Mouse (Mus musculus): ENCODE data around the gene Cpeb4. TPM values are rescaled to one million over a fixed set of nuclear protein-coding genes. Genes with fewer than 3 reads are reported as not detected.
A peak's percentile ranks its signal among the peaks of the same experiment; 100 is the strongest.
"Not testable (repeated sequence)": the region's sequence is repeated elsewhere in the genome, so short reads cannot be mapped to it uniquely, and the experiment has no call there.

Gene Cpeb4
- polyA plus RNA-seq, 1 experiment from 2014 or later: 7.1 TPM

DNA sequence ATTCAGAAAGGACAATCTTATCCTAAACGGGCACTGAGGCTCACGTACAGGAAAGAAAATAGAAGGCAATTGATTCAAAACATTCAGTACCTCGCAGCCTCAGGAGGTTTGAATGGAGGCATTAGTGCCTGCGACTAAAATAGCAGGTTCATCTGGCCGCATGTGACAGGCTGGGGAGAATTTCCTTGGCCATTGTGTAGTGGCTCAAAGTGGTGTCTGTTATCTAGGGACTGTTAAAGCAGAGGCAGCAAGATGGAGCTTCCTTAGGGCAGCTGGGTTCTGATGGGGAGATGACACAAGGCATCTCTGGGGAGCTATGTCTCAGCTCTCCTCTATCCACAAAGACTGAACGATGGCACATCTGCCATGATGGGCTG lies 32.9 kb upstream of the Cpeb4 start:
- H3K9me3 ChIP-seq (replicated peaks; ENCODE audit: control insufficient read depth, low read length): no peaks in the 10 kb centered on the region
- DNase-seq (ENCODE audit: low spot score) (no peak), ATAC-seq (replicated peaks; ENCODE audit: insufficient number of reproducible peaks, low FRiP score, low TSS enrichment, low read depth) (peak; percentile 50; the same call in 1 of the 2 replicates)
- no peak overlapping the region for H3K9ac ChIP-seq (replicated peaks; ENCODE audit: low read length)
- H3K27ac ChIP-seq (replicated peaks; ENCODE audit: low read depth, low read length): no peak overlapping the region
- H3K4me2 ChIP-seq (ENCODE audit: low read depth, low read length): no peak overlapping the region
- 45% methylated on average over 6 of the region's 6 CpGs for WGBS
- no peaks in the 10 kb centered on the region for H3K4me1 ChIP-seq (ENCODE audit: control insufficient read depth, insufficient read depth, low read length)
- no peak overlapping the region for H3K4me3 ChIP-seq (ENCODE audit: low read depth, low read length)
- H3K36me3 ChIP-seq (replicated peaks; ENCODE audit: control insufficient read depth, insufficient read depth, low read depth, low read length): no peaks in the 10 kb centered on the region
- H3K27me3 ChIP-seq (ENCODE audit: control insufficient read depth, insufficient read depth, low read length): no peaks in the 10 kb centered on the region

- no peak overlapping the region for H3K4me3 ChIP-seq (ENCODE audit: low read depth, low read length)
- H3K4me2 ChIP-seq (ENCODE audit: low read depth, low read length): no peak overlapping the region
- no peak overlapping the region for H3K27ac ChIP-seq (replicated peaks; ENCODE audit: low read depth, low read length)
- no peak overlapping the region for H3K9ac ChIP-seq (replicated peaks; ENCODE audit: low read length)
- H3K4me1 ChIP-seq (ENCODE audit: control insufficient read depth, insufficient read depth, low read length): no peaks in the 10 kb centered on the region
- H3K9me3 ChIP-seq (replicated peaks; ENCODE audit: control insufficient read depth, low read length): no peaks in the 10 kb centered on the region
- no peak for ATAC-seq (replicated peaks; ENCODE audit: insufficient number of reproducible peaks, low FRiP score, low TSS enrichment, low read depth)
- 85% methylated on average over 5 of the region's 5 CpGs for WGBS
- no peaks in the 10 kb centered on the region for H3K36me3 ChIP-seq (replicated peaks; ENCODE audit: control insufficient read depth, insufficient read depth, low read depth, low read length)
- no peaks in the 10 kb centered on the region for H3K27me3 ChIP-seq (ENCODE audit: control insufficient read depth, insufficient read depth, low read length)
- DNase-seq (ENCODE audit: low spot score): no peak
These were observed 29.6 kb upstream of the Cpeb4 start for GRCm38 (mm10) chr11:31842171-31842959.

DNA sequence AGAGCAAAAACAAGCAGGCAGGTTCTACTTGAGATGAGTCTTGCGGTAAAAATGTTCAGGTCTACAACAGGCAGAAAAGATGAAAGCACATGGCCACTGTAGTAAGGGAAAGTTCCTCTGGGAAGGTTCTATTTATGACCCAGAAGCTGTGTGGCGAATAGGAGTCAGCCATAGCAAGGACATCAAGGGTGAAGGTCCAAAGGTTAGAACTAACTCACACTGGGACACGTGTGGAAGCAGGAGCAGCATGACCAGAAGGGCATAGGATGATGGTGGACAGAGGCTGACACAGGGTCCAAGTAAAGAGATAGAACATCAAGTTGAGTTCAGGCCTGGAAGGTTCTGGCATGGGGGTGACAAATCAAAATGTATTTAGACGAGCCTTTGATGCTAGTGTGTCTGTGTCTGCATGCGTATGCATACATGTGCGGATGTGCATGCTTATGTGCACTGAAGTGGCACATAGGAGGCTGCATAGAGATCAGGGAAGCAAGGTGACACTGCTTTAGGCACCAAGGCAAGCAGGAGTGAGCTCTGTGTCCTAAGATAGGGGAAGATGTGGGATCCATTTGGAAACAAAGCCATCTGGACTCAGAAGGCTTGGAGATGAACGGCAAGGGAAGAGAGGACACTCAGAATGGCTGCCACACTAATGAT lies 28.7 kb upstream of the Cpeb4 start:
- 86% methylated on average over 7 of the region's 7 CpGs for WGBS
- Histone ChIP-seq H3K9me3 (replicated peaks; ENCODE audit: control insufficient read depth, low read length) (no peaks in the 10 kb centered on the region), H3K4me3 (ENCODE audit: low read depth, low read length) (no peak overlapping the region), H3K27ac (replicated peaks; ENCODE audit: low read depth, low read length) (no peak overlapping the region), H3K4me2 (ENCODE audit: low read depth, low read length) (no peak overlapping the region), H3K36me3 (replicated peaks; ENCODE audit: control insufficient read depth, insufficient read depth, low read depth, low read length) (no peaks in the 10 kb centered on the region), H3K27me3 (ENCODE audit: control insufficient read depth, insufficient read depth, low read length) (no peaks in the 10 kb centered on the region), H3K4me1 (ENCODE audit: control insufficient read depth, insufficient read depth, low read length) (no peaks in the 10 kb centered on the region), H3K9ac (replicated peaks; ENCODE audit: low read length) (no peak overlapping the region)
- DNase-seq (ENCODE audit: low spot score) (no peak), ATAC-seq (replicated peaks; ENCODE audit: insufficient number of reproducible peaks, low FRiP score, low TSS enrichment, low read depth) (no peak)

DNA sequence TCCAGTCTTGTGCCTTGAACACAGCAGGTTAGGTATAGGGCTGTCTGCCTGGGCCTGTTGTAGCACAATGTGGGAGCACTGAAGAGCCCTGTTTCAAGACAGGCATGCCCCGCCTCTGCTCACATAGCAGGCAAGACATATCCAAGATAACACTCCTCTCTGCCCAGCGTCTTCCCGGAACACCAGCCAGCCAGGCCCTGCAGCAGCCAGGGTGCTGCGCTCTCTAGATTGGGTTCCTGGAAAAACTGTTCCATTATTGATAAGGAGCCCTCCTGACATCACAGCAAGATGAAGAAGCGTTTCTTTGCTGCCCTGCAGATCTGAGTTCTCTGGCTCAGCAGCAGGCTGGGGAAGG lies 28.2 kb upstream of the Cpeb4 start:
- DNase-seq (ENCODE audit: low spot score): no peak
- Histone ChIP-seq H3K4me3 (ENCODE audit: low read depth, low read length) (no peak overlapping the region), H3K4me2 (ENCODE audit: low read depth, low read length) (no peak overlapping the region), H3K27ac (replicated peaks; ENCODE audit: low read depth, low read length) (no peak overlapping the region), H3K9ac (replicated peaks; ENCODE audit: low read length) (no peak overlapping the region), H3K9me3 (replicated peaks; ENCODE audit: control insufficient read depth, low read length) (no peaks in the 10 kb centered on the region), H3K36me3 (replicated peaks; ENCODE audit: control insufficient read depth, insufficient read depth, low read depth, low read length) (no peaks in the 10 kb centered on the region), H3K27me3 (ENCODE audit: control insufficient read depth, insufficient read depth, low read length) (no peaks in the 10 kb centered on the region), H3K4me1 (ENCODE audit: control insufficient read depth, insufficient read depth, low read length) (no peaks in the 10 kb centered on the region)
- 85% methylated on average over 5 of the region's 5 CpGs for WGBS
- no peak for ATAC-seq (replicated peaks; ENCODE audit: insufficient number of reproducible peaks, low FRiP score, low TSS enrichment, low read depth)

GRCm38 (mm10) chr11:31845111-31845510 lies 26.9 kb upstream of the Cpeb4 start:
- DNase-seq (ENCODE audit: low spot score); ATAC-seq (replicated peaks; ENCODE audit: insufficient number of reproducible peaks, low FRiP score, low TSS enrichment, low read depth): not testable (repeated sequence)
- 87% methylated on average over 1 of the region's 1 CpGs for WGBS

DNA sequence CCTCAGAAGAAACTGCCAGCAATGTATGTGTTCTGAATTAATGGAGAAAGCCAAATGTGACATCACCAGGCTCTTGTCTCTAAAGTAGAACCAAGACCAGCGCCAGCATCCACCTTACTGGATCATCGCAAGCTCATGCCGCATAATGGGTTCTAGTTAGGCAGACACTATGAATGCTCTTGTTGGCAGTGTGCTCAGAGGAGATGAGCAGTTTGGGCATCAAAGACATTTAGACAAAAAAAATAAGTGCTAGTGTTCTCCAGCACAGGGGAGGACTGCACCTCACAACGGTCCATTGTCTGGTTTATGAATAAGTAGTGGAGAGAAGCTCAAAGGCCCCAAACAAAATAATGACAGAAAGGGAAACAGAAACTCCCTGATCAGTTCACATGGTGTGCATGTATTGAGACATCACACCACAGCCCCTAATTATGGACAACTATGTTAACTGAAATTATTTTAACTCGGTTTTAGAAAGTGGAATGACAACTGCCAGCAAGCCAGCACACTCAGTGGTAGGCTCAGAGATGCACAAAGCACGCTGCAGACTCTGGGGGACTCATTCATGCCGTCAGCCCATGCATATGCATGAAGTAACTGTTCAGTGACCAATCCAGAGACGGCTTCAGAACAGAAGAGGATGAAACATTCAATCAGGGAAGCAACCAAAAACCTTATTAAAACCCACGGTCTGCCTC lies 25.1 kb upstream of the Cpeb4 start:
- no peak for DNase-seq (ENCODE audit: low spot score)
- H3K27ac ChIP-seq (replicated peaks; ENCODE audit: low read depth, low read length): no peak overlapping the region
- WGBS: 59% methylated on average over 9 of the region's 9 CpGs

More at GRCm38 (mm10) chr11:31845111-31845510, 26.9 kb upstream of the Cpeb4 start:
- not testable (repeated sequence) for H3K9ac ChIP-seq (replicated peaks; ENCODE audit: low read length); H3K27me3 ChIP-seq (ENCODE audit: control insufficient read depth, insufficient read depth, low read length); H3K4me2 ChIP-seq (ENCODE audit: low read depth, low read length); H3K4me1 ChIP-seq (ENCODE audit: control insufficient read depth, insufficient read depth, low read length); H3K27ac ChIP-seq (replicated peaks; ENCODE audit: low read depth, low read length); H3K4me3 ChIP-seq (ENCODE audit: low read depth, low read length); H3K36me3 ChIP-seq (replicated peaks; ENCODE audit: control insufficient read depth, insufficient read depth, low read depth, low read length); H3K9me3 ChIP-seq (replicated peaks; ENCODE audit: control insufficient read depth, low read length)

GRCm38 (mm10) chr11:31847469-31847805 lies 24.6 kb upstream of the Cpeb4 start:
- WGBS: 84% methylated on average over 5 of the region's 5 CpGs
- Histone ChIP-seq H3K27me3 (ENCODE audit: control insufficient read depth, insufficient read depth, low read length) (no peaks in the 10 kb centered on the region), H3K36me3 (replicated peaks; ENCODE audit: control insufficient read depth, insufficient read depth, low read depth, low read length) (no peaks in the 10 kb centered on the region), H3K9me3 (replicated peaks; ENCODE audit: control insufficient read depth, low read length) (no peaks in the 10 kb centered on the region), H3K27ac (replicated peaks; ENCODE audit: low read depth, low read length) (no peak overlapping the region), H3K9ac (replicated peaks; ENCODE audit: low read length) (no peak overlapping the region), H3K4me2 (ENCODE audit: low read depth, low read length) (no peak overlapping the region), H3K4me1 (ENCODE audit: control insufficient read depth, insufficient read depth, low read length) (no peaks in the 10 kb centered on the region), H3K4me3 (ENCODE audit: low read depth, low read length) (no peak overlapping the region)
- DNase-seq (ENCODE audit: low spot score) (no peak), ATAC-seq (replicated peaks; ENCODE audit: insufficient number of reproducible peaks, low FRiP score, low TSS enrichment, low read depth) (no peak)

More for the DNA sequence above, 25.1 kb upstream of the Cpeb4 start:
- no peak overlapping the region for H3K4me3 ChIP-seq (ENCODE audit: low read depth, low read length)
- H3K4me2 ChIP-seq (ENCODE audit: low read depth, low read length): no peak overlapping the region
- no peaks in the 10 kb centered on the region for H3K27me3 ChIP-seq (ENCODE audit: control insufficient read depth, insufficient read depth, low read length)
- peak; percentile 80; the same call in 1 of the 2 replicates for ATAC-seq (replicated peaks; ENCODE audit: insufficient number of reproducible peaks, low FRiP score, low TSS enrichment, low read depth)
- no peaks in the 10 kb centered on the region for H3K36me3 ChIP-seq (replicated peaks; ENCODE audit: control insufficient read depth, insufficient read depth, low read depth, low read length)
- H3K9ac ChIP-seq (replicated peaks; ENCODE audit: low read length): no peak overlapping the region
- H3K4me1 ChIP-seq (ENCODE audit: control insufficient read depth, insufficient read depth, low read length): no peaks in the 10 kb centered on the region
- H3K9me3 ChIP-seq (replicated peaks; ENCODE audit: control insufficient read depth, low read length): no peaks in the 10 kb centered on the region

DNA sequence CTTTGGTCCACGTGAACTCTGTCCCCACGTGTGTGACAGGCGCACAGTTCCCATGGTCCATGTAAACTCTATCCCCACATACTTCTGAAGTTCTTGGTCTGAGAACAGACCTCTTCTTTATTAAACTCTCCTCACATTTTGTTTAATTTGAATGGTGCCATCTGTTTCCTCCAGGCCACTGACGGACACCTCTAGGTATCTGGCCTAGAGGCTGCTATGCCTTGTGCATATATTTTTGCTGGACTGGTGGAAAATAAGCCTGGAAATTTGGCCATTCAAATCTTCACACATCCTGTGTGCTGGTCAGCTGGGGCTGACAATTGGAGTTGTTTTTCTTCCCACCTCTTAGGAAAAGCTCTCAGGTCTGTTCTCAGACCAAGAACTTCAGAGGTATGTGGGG lies 23.3 kb upstream of the Cpeb4 start:
- Histone ChIP-seq H3K9me3 (replicated peaks; ENCODE audit: control insufficient read depth, low read length) (no peaks in the 10 kb centered on the region), H3K4me2 (ENCODE audit: low read depth, low read length) (no peak overlapping the region), H3K27me3 (ENCODE audit: control insufficient read depth, insufficient read depth, low read length) (no peaks in the 10 kb centered on the region), H3K4me1 (ENCODE audit: control insufficient read depth, insufficient read depth, low read length) (no peaks in the 10 kb centered on the region), H3K9ac (replicated peaks; ENCODE audit: low read length) (no peak overlapping the region), H3K36me3 (replicated peaks; ENCODE audit: control insufficient read depth, insufficient read depth, low read depth, low read length) (no peaks in the 10 kb centered on the region), H3K4me3 (ENCODE audit: low read depth, low read length) (no peak overlapping the region), H3K27ac (replicated peaks; ENCODE audit: low read depth, low read length) (no peak overlapping the region)
- DNase-seq (ENCODE audit: low spot score) (no peak), ATAC-seq (replicated peaks; ENCODE audit: insufficient number of reproducible peaks, low FRiP score, low TSS enrichment, low read depth) (no peak)
- WGBS: 82% methylated on average over 4 of the region's 4 CpGs

Measured in embryonic facial prominence, embryonic 11.5 days (tissue).